Mouse (Mus musculus) cerebellum, adult 2 months (tissue): ENCODE measurements around the gene Crbn. TPM values are rescaled to one million over a fixed set of nuclear protein-coding genes. Genes with fewer than 3 reads are reported as not detected.

Source experiments
- DNase-seq, 2 experiments: peaks; one replicate each; pipeline ENCODE4 v3.0.0; 2021
- H3K27ac ChIP-seq: fragments of 200-500 bp; 2 replicates; pipeline ENCODE4 v1.5.1; 2012; ENCODE audit warnings: low read length, control low read depth, inconsistent platforms; ENCODE audit not compliant: insufficient read depth
- H3K27me3 ChIP-seq: fragments of 200-500 bp; 2 replicates; pipeline ENCODE4 v1.6.1; 2012; ENCODE audit warnings: inconsistent platforms, mild to moderate bottlenecking, low read length, moderate library complexity; ENCODE audit not compliant: control insufficient read depth, insufficient read depth
- H3K4me1 ChIP-seq: fragments of 200-500 bp; 2 replicates; pipeline ENCODE4 v1.6.1; 2011; ENCODE audit warnings: low read length; ENCODE audit not compliant: control insufficient read depth, insufficient read depth
- H3K4me3 ChIP-seq: fragments of 200-500 bp; replicated peaks from 2 replicates; pipeline ENCODE3; 2011; ENCODE audit warnings: mild to moderate bottlenecking, low read depth, low read length, control low read depth; ENCODE audit not compliant: insufficient read depth
- CTCF ChIP-seq: fragments of 200-500 bp; IDR thresholded peaks from 2 replicates; pipeline ENCODE4 v1.5.1; 2011; ENCODE audit warnings: low read depth, mild to moderate bottlenecking, control low read depth, low read length, moderate library complexity, borderline replicate concordance; ENCODE audit not compliant: insufficient read depth
- POLR2A ChIP-seq: fragments of 200-500 bp; IDR thresholded peaks from 2 replicates; pipeline ENCODE4 v1.6.1; 2011; ENCODE audit warnings: low read length, control low read depth, borderline replicate concordance; ENCODE audit not compliant: insufficient read depth
- WGBS: fragments of 180-500 bp; shearing (Covaris S2); methylation state at CpG from one replicate; pipeline ENCODE4 v1.1.7; 2018; 5-methylcytosine and 5-hydroxymethylcytosine counted together
- polyA plus RNA-seq: library from polyadenylated mRNA; depleted of rRNA; stranded (reverse); fragments of >200 nt; gene quantifications from 2 replicates; pipeline ENCODE4 v1.2.3, GENCODE M21; 2012; rRNA removed

Crbn gene
- polyA plus RNA-seq, 1 experiment = 57.3 TPM

DNA sequence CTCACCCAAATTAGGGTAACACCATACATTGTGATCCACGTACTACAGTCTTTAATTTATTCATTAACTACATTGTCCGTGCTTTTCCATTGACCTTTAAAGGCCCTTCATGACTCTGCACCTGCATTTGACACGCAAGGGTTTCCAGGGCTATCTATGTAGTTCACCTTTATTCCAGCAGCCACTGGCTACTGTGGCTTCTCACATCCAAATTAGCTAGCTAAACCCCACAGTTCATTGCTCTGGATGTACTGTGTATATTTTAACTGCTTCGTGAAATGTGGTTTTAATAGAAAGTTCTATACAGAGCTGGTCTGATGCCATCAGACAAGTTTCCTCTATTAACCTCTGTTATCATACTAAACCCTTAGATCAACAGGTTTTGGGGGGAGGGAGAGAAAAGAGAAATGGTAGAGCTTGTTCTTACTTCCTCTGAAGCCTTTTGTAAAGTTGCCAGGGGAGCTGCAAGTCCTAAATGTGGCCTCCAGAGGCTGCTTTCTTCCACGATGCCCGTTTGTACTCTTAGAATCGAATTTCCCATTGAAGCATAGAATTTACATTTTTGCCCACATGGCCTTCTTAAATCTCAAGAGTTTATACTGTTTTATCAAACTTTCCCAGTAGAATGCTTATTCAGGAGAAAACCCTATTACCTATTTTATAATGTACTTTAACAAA lies 56.2 kb downstream of the Crbn start:
- no peaks in the 10 kb centered on the region for H3K4me1 ChIP-seq
- no peak for TF ChIP-seq CTCF
- TF ChIP-seq POLR2A = no peak
- no peak overlapping the region for H3K27ac ChIP-seq
- 69% methylated on average over 7 of the region's 7 CpGs for WGBS
- H3K27me3 ChIP-seq = no peaks in the 10 kb centered on the region
- no peak for DNase-seq
- no peak overlapping the region for H3K4me3 ChIP-seq

DNA sequence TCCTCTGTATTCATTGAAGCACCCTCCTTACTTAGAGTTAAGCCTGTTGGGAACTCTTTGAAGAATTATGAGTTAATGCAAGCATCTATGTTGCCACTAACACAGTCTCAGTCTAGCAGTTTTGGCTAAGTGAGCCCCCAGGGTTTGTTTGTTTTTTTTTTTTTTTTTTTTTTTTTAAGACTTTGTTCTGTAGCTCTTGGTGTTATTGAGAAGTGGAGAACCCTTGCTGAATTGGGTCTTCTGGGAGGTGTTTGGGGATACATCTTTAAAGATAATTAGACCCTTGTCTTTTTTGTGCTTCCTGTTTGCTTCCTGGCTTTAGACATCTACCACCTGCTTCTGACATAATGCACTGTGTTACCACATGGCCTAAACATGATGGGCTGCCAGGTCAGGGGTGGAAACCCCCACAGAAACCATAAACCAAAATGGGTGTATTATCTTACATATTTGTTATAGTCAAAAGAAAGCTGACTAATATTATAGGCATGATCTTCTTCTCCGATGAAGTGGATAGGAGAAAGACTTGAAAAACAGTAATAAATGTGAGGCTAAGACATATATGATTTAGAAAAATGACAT lies 59.5 kb downstream of the Crbn start:
- TF ChIP-seq POLR2A (no peak), CTCF (no peak)
- 100% methylated on average over 1 of the region's 1 CpGs for WGBS

DNA sequence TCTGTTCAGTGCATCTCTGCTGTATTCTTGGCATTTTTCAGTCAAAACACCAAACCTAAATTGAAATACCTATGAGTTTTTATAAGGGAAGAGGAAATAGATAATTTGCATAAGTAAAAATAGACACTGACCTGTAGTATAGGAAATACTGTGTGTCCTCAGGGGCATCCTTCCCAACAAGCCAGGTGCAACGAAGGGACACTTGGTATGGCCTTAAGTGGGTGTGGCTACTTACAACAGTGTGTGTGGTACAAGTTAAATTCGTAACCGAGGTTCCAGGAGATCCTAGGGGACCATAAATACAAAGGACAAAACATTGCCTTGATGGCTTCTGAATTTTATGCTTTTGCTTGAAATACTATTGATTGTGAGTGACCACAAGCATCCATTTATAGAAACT lies 61.6 kb downstream of the Crbn start:
- no peak overlapping the region for H3K4me3 ChIP-seq
- no peak for DNase-seq
- no peaks in the 10 kb centered on the region for H3K27me3 ChIP-seq
- WGBS = 73% methylated on average over 3 of the region's 3 CpGs
- no peaks in the 10 kb centered on the region for H3K4me1 ChIP-seq
- TF ChIP-seq POLR2A (no peak), CTCF (no peak)
- no peak overlapping the region for H3K27ac ChIP-seq

More for the DNA sequence above, 59.5 kb downstream of the Crbn start:
- no peaks in the 10 kb centered on the region for H3K27me3 ChIP-seq
- DNase-seq = no peak
- no peaks in the 10 kb centered on the region for H3K4me1 ChIP-seq
- no peak overlapping the region for H3K27ac ChIP-seq
- no peak overlapping the region for H3K4me3 ChIP-seq

DNA sequence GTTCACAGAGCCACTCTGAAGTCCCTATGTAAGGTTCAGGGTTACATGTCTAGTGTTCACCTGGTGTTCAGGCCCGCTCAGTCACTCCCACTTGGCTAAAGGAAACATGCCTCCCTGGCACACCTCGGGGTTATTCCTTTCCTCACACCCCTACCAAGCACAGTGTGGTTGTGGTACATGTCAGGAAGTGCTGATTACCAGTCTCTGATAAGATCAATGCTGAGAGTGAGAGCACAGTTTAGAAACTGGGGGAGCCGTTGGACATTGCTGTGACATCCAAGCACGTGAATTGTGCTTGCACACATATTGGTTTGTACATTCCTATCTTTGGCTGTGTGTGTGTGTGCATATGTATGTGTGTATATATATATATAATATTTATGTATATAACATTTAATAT lies 67.3 kb downstream of the Crbn start:
- 82% methylated on average over 4 of the region's 4 CpGs for WGBS
- Histone ChIP-seq H3K27ac (no peak overlapping the region), H3K4me3 (no peak overlapping the region), H3K27me3 (no peaks in the 10 kb centered on the region), H3K4me1 (no peaks in the 10 kb centered on the region)
- TF ChIP-seq CTCF = no peak
- no peak for TF ChIP-seq POLR2A
- no peak for DNase-seq

Other genes starting within 250 kb of the Crbn start
- not detected in 2 replicates for gene Il5ra, start 51.0 kb downstream of the Crbn start, polyA plus RNA-seq
- gene Trnt1, start 31.0 kb downstream of the Crbn start, polyA plus RNA-seq = 32.2 and 34.9 TPM in 2 replicates